Mouse (Mus musculus): ENCODE measurements around the gene Irak1. TPM values are rescaled to one million over a fixed set of nuclear protein-coding genes. Genes with fewer than 3 reads are reported as not detected.
A peak's percentile ranks its signal among the peaks of the same experiment; 100 is the strongest.

Gene Irak1
- polyA plus RNA-seq (2016; fragmentation: Nextera tagmentation; extraction: Ambion mirVana): 56.6 and 63.3 TPM in 2 replicates

DNA sequence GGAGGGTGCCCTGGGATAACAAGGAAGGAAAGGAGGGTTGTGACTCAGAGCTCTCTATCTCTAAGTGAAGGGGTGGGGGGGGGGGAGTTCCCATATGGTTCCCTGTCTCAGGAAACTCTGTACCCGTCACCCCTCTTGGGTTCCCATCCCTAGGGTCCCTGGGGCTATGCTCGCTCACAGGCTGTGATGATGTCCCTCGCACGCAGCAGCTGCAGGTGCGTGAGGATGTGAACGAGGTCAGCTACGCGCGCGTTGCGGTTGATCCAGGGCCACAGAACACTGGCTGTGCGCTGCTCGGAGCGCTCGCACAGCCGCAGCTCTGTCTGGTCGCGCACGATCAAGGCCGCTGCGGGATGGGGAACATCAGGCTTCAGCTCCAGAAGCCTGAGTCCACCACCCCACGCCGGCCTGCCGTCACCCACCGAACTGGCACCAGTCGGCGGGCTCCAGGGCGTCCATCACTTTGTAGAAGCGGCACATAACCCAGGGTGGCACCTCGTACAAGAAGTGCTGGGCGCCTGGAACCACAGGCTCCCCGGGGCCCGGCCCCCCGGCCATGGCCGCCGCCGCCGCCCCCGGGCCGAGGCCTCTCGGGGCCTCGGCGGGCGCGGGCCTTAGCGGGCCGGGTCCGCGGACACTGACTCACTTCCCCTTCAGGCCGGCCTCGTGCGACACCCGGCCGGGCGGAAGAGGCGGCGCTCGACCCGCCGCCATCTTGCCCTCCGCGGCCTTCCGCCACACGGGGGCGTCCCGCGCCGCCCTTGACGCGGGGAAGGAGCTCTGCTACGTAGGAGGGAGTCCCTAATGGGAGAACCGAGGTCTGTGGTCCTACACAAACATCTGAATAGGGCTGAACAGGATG, at the start of gene Irak1:
TSS of gene Irak1 (minus strand) at position 731 of the 862 bp plus-strand sequence.
- Histone ChIP-seq H3K27ac (peak within 1 kb of the TSS; percentile 96), H3K9me3 (no peaks in the 10 kb centered on the region), H3K27me3 (ENCODE audit: poor library complexity, severe bottlenecking) (peaks cover 27% of the 10 kb centered on the region), H3K4me1 (peaks cover 12% of the 10 kb centered on the region), H3K36me3 (replicated peaks) (peaks cover 37% of the 10 kb centered on the region), H3K4me3 (peak within 1 kb of the TSS; percentile 66)
- DNase-seq (ENCODE audit: extremely low spot score, low spot score): peak; percentile 65
- WGBS: 28% methylated on average over 72 of the region's 72 CpGs

DNA sequence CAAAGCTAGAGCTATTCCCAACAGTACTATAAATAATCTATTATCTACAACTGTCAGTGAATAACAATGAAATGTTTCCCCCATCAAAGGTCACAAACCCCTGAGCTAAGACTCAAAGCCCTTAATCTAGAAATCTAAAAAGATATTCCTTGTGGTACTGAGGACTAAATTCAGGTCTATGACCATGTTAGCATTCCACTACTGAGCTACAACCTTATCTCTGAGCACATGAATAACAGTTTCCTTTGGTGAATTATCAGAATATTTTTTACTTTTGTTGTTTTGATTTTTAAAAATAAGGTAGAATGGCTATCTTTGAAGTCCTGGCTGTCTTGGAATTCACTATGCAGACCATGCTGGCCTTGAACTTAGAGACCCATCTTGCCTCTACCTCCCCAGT, 47.1 kb upstream of the Irak1 start:
- H3K4me3 ChIP-seq: no peak overlapping the region
- peaks cover 43% of the 10 kb centered on the region for H3K36me3 ChIP-seq (replicated peaks)
- no peaks in the 10 kb centered on the region for H3K4me1 ChIP-seq
- H3K27me3 ChIP-seq (ENCODE audit: poor library complexity, severe bottlenecking): no peaks in the 10 kb centered on the region
- no peaks in the 10 kb centered on the region for H3K9me3 ChIP-seq
- H3K27ac ChIP-seq: no peak overlapping the region
- no peak for DNase-seq (ENCODE audit: extremely low spot score, low spot score)

DNA sequence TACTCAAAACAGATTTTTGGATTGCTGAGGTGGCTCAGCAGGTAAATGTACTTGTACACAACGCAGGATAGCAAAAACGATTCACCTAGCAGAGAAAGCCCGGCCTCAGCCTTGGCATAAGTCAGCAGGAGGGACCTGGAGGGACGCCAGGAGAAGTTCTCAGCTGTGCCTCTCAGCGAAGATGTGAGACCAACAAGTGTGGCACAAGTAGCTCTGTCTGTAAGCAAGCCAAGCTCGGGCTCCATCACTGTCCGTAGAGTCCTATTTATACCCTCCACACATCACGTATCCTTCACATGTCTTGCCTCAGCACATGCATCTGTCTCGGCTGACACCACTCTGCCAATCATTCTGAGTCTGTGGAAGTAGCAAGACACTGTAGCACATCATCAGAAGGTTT, 44.2 kb upstream of the Irak1 start:
- DNase-seq (ENCODE audit: extremely low spot score, low spot score): no peak
- Histone ChIP-seq H3K27ac (no peak overlapping the region), H3K36me3 (replicated peaks) (peaks cover 22% of the 10 kb centered on the region), H3K4me1 (no peaks in the 10 kb centered on the region), H3K9me3 (no peaks in the 10 kb centered on the region), H3K27me3 (ENCODE audit: poor library complexity, severe bottlenecking) (no peaks in the 10 kb centered on the region), H3K4me3 (no peak overlapping the region)
- 86% methylated on average over 9 of the region's 9 CpGs for WGBS

DNA sequence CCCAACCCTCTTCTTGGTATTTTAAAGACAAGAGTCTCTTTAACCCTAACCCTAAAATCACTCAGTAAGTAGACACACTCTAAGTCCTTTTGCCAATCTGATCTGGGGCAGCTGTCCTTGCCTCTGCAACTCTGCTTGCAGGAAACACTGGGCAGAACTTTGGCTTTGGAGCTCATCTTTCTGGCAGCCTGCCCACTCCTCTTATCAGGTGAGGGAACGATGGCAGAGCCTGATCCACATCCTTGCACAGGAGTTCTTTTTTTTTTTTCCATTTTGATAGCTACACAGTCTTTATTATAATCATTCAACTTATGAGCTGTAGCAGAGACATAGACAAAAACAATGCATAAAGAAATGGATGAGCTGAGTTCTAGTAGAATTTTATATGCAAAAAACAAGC, 21.4 kb upstream of the Irak1 start:
- whole genome bisulfite sequencing: 95% methylated on average over 1 of the region's 1 CpGs
- Histone ChIP-seq H3K4me3 (no peak overlapping the region), H3K4me1 (no peaks in the 10 kb centered on the region), H3K27me3 (ENCODE audit: poor library complexity, severe bottlenecking) (no peaks in the 10 kb centered on the region), H3K36me3 (replicated peaks) (peaks cover 6% of the 10 kb centered on the region; the same call in 1 of the 2 replicates), H3K27ac (no peak overlapping the region), H3K9me3 (no peaks in the 10 kb centered on the region)
- no peak for DNase-seq (ENCODE audit: extremely low spot score, low spot score)

DNA sequence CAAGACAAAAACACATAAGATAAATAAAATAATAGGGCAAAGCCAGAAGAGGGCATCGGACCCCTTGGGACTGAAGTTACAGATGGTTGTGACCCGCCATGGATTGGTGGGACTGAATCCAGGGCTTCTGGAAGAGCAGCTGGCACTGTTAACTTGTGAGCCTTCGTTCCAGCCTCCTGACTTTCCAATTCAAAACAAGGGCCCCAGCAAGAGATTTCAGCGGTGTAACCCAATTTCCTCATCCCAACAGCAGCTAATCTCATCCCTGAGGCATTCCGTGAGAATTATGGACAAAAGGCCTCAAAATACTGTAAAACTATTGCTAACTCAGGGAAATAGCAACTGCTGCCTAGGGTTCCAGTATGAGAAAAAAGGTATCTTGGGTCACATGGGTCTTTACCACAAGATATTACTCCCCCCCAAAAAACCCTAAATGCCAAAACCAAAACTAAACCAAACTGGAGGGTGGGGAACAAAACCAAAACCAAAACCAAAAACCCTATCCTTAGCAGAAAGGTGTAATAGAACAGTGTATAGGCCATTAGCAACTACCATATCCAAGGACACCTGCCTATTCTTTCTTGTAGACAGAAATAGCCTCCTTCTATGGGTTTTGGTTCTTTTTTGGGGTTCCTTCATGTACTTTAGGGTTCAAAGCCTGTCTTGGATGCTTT, 14.1 kb upstream of the Irak1 start:
- H3K4me1 ChIP-seq: no peaks in the 10 kb centered on the region
- no peak overlapping the region for H3K4me3 ChIP-seq
- peaks cover 46% of the 10 kb centered on the region for H3K36me3 ChIP-seq (replicated peaks)
- peaks cover 16% of the 10 kb centered on the region for H3K27me3 ChIP-seq (ENCODE audit: poor library complexity, severe bottlenecking)
- no peaks in the 10 kb centered on the region for H3K9me3 ChIP-seq
- no peak for DNase-seq (ENCODE audit: extremely low spot score, low spot score)
- 81% methylated on average over 5 of the region's 5 CpGs for WGBS
- H3K27ac ChIP-seq: no peak overlapping the region

DNA sequence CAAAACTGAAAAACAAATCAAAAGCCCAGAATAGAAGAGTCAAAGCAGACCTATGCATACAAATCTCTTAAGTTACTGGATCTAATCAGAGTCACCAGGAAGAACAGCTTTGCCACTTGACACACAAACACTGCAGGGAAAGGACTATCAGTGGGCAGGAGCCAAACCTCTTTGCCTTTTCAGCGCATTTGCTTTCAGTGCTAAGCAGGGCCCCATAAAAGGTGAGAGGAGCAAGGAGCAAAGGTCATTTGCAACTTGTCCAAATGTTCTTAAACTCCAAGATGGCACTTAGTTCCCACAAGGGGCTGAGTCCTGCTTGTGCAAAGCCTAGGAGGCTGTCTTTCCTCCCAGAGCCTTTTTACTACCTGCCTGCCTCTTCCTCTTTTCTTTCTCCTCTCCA, 6.3 kb upstream of the Irak1 start:
- no peak overlapping the region for H3K27ac ChIP-seq
- peaks cover 23% of the 10 kb centered on the region for H3K27me3 ChIP-seq (ENCODE audit: poor library complexity, severe bottlenecking)
- no peak for DNase-seq (ENCODE audit: extremely low spot score, low spot score)
- WGBS: 68% methylated on average over 1 of the region's 1 CpGs
- H3K36me3 ChIP-seq (replicated peaks): peaks cover 30% of the 10 kb centered on the region
- no peaks in the 10 kb centered on the region for H3K9me3 ChIP-seq
- H3K4me3 ChIP-seq: no peak overlapping the region
- no peaks in the 10 kb centered on the region for H3K4me1 ChIP-seq

DNA sequence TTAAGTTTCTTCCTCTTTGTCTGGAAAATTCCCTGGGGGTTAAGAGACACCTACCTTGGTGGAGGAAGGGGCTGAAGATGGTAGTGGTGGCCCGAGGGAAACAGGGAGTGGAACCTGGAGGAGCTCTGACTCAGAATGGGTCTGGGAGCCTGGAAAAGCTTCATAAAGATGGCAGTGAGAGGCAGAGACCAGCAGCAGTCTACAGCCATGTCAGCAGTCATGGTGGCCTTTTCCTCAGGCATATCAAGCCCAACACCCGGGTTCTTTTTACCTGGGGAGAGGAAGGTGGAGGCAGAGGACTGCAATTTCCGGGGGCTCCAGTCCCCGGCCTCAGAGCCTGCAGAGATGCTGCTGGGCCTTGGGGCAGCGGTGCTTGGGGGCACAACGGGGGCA, 927 bp downstream of the Irak1 start:
- Histone ChIP-seq H3K4me1 (peaks cover 12% of the 10 kb centered on the region), H3K4me3 (peak overlapping the region; percentile 66), H3K9me3 (no peaks in the 10 kb centered on the region), H3K27me3 (ENCODE audit: poor library complexity, severe bottlenecking) (peaks cover 32% of the 10 kb centered on the region), H3K27ac (peak overlapping the region; percentile 96), H3K36me3 (replicated peaks) (peaks cover 43% of the 10 kb centered on the region)
- DNase-seq (ENCODE audit: extremely low spot score, low spot score): no peak
- WGBS: 25% methylated on average over 6 of the region's 6 CpGs

DNA sequence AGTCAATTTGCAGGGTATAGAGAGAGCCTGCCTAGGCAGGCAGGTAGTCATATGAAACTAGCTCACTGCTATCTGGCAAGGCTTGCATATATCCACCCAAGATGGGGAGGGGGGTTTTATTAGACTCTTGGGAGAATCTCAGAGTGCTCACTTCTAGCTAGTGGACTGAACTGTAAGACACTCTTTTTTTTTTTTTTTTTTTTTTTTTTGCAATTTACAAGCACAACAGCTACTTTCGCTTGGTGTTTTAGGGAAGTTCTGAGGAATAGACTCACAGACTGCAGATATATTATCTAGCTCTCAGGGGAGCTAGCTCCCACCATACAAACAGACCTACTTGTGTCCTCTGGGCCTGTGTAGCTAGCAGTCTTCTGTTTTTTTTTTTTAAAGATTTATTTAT, 9.1 kb downstream of the Irak1 start:
- Histone ChIP-seq H3K4me1 (no peaks in the 10 kb centered on the region), H3K27me3 (ENCODE audit: poor library complexity, severe bottlenecking) (peaks cover 6% of the 10 kb centered on the region), H3K9me3 (no peaks in the 10 kb centered on the region), H3K36me3 (replicated peaks) (peaks cover 42% of the 10 kb centered on the region), H3K27ac (no peak overlapping the region), H3K4me3 (no peak overlapping the region)
- 94% methylated on average over 1 of the region's 1 CpGs for WGBS
- DNase-seq (ENCODE audit: extremely low spot score, low spot score): no peak

DNA sequence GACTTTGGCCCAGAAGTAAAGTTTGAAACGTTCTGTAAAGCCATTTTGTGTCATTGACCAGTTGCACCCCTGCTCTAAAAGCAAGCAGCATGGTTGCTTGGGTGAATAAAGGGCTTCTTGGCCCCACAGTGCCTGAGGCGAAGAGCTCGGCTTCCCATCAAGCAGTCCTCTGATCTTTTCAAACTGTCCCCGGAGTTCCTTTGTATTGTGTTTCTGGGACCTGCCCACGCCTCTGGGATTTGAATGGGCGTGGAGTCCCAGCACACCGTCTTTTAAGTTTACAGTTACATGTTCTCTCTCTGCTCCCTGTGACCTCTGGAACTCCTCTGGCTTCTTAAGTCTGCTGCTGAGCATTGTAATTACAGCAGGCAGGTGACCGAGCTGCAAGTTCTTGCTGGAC, 15.7 kb downstream of the Irak1 start:
- peaks cover 6% of the 10 kb centered on the region for H3K4me1 ChIP-seq
- peak overlapping the region; percentile 35; the same call in 1 of the 2 replicates for H3K27ac ChIP-seq
- H3K9me3 ChIP-seq: no peaks in the 10 kb centered on the region
- no peaks in the 10 kb centered on the region for H3K27me3 ChIP-seq (ENCODE audit: poor library complexity, severe bottlenecking)
- H3K4me3 ChIP-seq: no peak overlapping the region
- no peaks in the 10 kb centered on the region for H3K36me3 ChIP-seq (replicated peaks)
- WGBS: 25% methylated on average over 8 of the region's 8 CpGs
- DNase-seq (ENCODE audit: extremely low spot score, low spot score): peak; percentile 20

DNA sequence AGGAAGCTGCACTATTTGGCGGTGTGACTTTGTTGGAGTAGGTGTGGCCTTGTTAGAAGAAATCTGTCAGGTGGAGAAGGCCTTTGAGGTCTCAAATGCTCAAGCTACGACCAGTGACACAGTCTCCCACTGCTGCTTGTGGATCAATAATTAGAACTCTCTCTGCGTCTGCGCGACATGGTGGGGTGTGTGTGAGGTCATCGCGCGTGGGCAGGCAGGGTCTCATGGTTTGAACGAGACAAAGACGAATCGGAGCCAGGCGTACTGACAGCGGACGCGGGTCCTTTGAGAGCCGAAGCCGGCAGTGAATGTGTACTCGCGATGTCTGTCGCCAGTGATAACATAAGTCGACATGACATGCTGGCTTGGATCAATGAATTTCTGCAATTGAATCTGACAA, 17.3 kb downstream of the Irak1 start:
- H3K9me3 ChIP-seq: no peaks in the 10 kb centered on the region
- no peak overlapping the region for H3K4me3 ChIP-seq
- H3K27me3 ChIP-seq (ENCODE audit: poor library complexity, severe bottlenecking): no peaks in the 10 kb centered on the region
- H3K27ac ChIP-seq: no peak overlapping the region
- no peaks in the 10 kb centered on the region for H3K36me3 ChIP-seq (replicated peaks)
- WGBS: 89% methylated on average over 21 of the region's 21 CpGs
- DNase-seq (ENCODE audit: extremely low spot score, low spot score): no peak
- peaks cover 6% of the 10 kb centered on the region for H3K4me1 ChIP-seq

DNA sequence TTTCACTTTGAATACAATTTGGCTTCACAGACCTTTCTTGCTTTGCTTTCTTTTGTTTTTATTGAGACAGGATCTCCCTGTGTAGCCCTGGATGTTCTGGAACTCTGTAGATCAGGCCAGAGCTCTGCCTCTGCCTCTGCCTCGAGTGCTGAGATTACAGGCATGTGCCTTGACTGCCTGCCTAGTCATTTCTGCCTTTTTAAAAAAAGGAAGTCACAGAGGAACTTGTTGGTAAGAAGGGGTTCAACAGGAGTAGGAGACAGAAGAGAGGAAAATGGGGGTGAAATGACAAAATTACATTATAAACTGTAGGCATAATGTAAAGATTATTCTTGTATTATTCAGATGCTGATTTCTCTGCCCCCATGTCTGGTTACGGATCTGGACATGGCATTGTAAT, 20.1 kb downstream of the Irak1 start:
- WGBS: 75% methylated on average over 2 of the region's 2 CpGs
- no peak for DNase-seq (ENCODE audit: extremely low spot score, low spot score)
- Histone ChIP-seq H3K9me3 (no peaks in the 10 kb centered on the region), H3K27ac (no peak overlapping the region), H3K4me1 (peaks cover 15% of the 10 kb centered on the region), H3K27me3 (ENCODE audit: poor library complexity, severe bottlenecking) (no peaks in the 10 kb centered on the region), H3K36me3 (replicated peaks) (no peaks in the 10 kb centered on the region), H3K4me3 (no peak overlapping the region)

DNA sequence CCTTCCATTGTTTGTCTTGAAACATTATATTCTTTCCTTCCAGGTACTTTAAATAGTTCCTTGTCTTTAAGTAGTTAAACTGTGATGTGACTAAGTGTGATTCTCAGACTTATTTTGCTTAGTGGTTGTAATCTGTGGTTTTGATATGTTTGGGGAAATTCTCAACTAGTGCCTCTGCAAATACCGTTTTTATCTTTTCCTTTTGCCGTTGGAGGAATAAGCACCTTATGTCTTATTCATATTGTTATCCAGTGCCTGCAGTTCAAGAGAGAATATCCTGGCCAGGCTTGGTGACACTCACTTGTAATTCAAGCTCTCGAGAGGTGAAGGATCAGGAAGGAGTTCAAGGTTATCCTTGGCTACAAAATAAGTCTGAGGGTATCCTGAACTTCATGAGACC, 22.7 kb downstream of the Irak1 start:
- Histone ChIP-seq H3K27me3 (ENCODE audit: poor library complexity, severe bottlenecking) (no peaks in the 10 kb centered on the region), H3K9me3 (no peaks in the 10 kb centered on the region), H3K4me1 (peaks cover 13% of the 10 kb centered on the region), H3K36me3 (replicated peaks) (no peaks in the 10 kb centered on the region), H3K27ac (no peak overlapping the region), H3K4me3 (no peak overlapping the region)
- no peak for DNase-seq (ENCODE audit: extremely low spot score, low spot score)
- 85% methylated on average over 3 of the region's 3 CpGs for WGBS

Measured in forebrain, embryonic 10.5 days (tissue).